Mouse (Mus musculus) neural tube, embryonic 14.5 days (tissue): Measurements from ENCODE around the gene Nol4l. TPM values are rescaled to one million over a fixed set of nuclear protein-coding genes. Genes with fewer than 3 reads are reported as not detected.
"Not testable (repeated sequence)": the region's sequence is repeated elsewhere in the genome, so short reads cannot be mapped to it uniquely, and the experiment has no call there.

ENCODE experiments used
- ATAC-seq: fragments of 200-750 bp; cut with Nextera tagmentation; 2 replicates; pipeline ENCODE4 v1.8.0; 2017; ENCODE audit warnings: low read depth, mild to moderate bottlenecking, moderate TSS enrichment, moderate library complexity
- H3K27ac ChIP-seq: fragments of 300-500 bp; sonication (generic); 2 replicates; pipeline ENCODE4 v1.5.1; 2014; ENCODE audit warnings: low read depth, mild to moderate bottlenecking, control low read depth, low read length, moderate library complexity, mixed read lengths
- H3K27me3 ChIP-seq: fragments of 300-500 bp; sonication (generic); 2 replicates; pipeline ENCODE4 v1.6.1; 2014; ENCODE audit warnings: low read length; ENCODE audit not compliant: control insufficient read depth, insufficient read depth
- H3K36me3 ChIP-seq: fragments of 300-500 bp; sonication (generic); 2 replicates; pipeline ENCODE4 v1.6.1; 2014; ENCODE audit warnings: low read length, mixed read lengths; ENCODE audit not compliant: control insufficient read depth, insufficient read depth
- H3K4me1 ChIP-seq: fragments of 300-500 bp; sonication (generic); 2 replicates; pipeline ENCODE4 v1.6.1; 2014; ENCODE audit warnings: low read length; ENCODE audit not compliant: control insufficient read depth, insufficient read depth
- H3K4me2 ChIP-seq: fragments of 300-500 bp; sonication (generic); 2 replicates; pipeline ENCODE4 v1.6.1; 2014; ENCODE audit warnings: mild to moderate bottlenecking, low read depth, low read length, control low read depth
- H3K4me3 ChIP-seq: fragments of 300-500 bp; sonication (generic); 2 replicates; pipeline ENCODE4 v1.5.1; 2014; ENCODE audit warnings: low read depth, low read length, control low read depth, mixed read lengths
- H3K9ac ChIP-seq: fragments of 300-500 bp; sonication (generic); replicated peaks from 2 replicates; pipeline ENCODE4 v1.6.1; 2014; ENCODE audit warnings: low read depth, mild to moderate bottlenecking, control low read depth, low read length, mixed read lengths
- H3K9me3 ChIP-seq: fragments of 300-500 bp; sonication (generic); 2 replicates; pipeline ENCODE4 v1.6.1; 2016; ENCODE audit warnings: low read length; ENCODE audit not compliant: control insufficient read depth
- WGBS: fragments of 180-500 bp; shearing (Covaris S2); extraction: QIAGEN DNeasy Blood & Tissue Kit; methylation state at CpG from one replicate; pipeline ENCODE4 v1.1.7; 2014; 5-methylcytosine and 5-hydroxymethylcytosine counted together
- polyA plus RNA-seq: library from polyadenylated mRNA; unstranded; fragments of >200 nt; fragmentation: Nextera tagmentation; extraction: Ambion mirVana; gene quantifications from 2 replicates; pipeline ENCODE4 v1.2.1, GENCODE M21; 2014

Gene Nol4l
- polyA plus RNA-seq, 1 experiment from 2014 or later: 44.4 TPM

DNA sequence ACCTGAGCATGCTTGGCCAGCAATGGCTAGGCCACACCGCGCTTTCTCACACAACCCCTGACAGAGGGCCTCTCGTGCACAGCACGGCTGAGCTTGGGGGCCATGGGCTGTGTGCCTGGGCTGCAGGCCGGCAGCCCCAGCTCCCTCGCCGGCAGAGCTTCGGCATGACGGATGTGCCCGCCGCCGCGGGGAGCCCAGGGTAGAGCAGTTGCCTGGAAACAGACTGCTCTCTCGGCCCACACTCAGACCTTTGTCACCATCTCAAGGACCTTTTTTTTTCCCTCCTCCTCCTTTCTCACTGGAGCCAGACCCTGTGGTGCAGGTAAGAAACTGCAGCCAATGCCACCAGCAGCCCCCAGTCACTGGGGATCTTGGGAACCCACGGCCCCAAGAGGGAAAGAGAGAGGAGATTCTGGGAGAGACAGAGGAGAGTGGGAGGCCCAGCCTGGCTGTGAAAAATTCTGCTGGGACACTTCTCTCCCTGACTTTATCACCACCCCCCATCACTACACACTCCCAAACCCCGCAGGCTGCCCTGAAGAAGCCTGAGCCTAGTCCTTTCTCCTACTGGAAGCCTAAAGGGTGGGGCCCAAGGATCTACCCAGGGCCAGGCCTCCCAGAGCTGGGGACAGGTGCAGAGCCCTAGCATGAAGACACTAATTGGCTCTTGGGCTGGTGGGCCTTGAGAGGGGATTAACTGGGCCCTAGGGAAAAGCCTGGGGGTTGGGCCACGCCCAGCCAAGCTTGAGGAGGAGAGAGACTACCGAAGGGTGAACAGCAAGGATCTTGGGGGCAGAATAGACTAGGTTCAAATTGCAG is 20.4 kb downstream of the Nol4l start:
- H3K36me3 ChIP-seq: no peaks in the 10 kb centered on the region
- WGBS: 10% methylated on average over 18 of the region's 18 CpGs
- no peaks in the 10 kb centered on the region for H3K27me3 ChIP-seq
- peak overlapping the region; percentile 75 for H3K27ac ChIP-seq
- no peaks in the 10 kb centered on the region for H3K9me3 ChIP-seq
- H3K9ac ChIP-seq: peak overlapping the region; percentile 39
- ATAC-seq: peak; percentile 79
- H3K4me2 ChIP-seq: peak overlapping the region; percentile 23; the same call in 1 of the 2 replicates
- H3K4me1 ChIP-seq: peaks cover 20% of the 10 kb centered on the region
- no peak overlapping the region for H3K4me3 ChIP-seq

DNA sequence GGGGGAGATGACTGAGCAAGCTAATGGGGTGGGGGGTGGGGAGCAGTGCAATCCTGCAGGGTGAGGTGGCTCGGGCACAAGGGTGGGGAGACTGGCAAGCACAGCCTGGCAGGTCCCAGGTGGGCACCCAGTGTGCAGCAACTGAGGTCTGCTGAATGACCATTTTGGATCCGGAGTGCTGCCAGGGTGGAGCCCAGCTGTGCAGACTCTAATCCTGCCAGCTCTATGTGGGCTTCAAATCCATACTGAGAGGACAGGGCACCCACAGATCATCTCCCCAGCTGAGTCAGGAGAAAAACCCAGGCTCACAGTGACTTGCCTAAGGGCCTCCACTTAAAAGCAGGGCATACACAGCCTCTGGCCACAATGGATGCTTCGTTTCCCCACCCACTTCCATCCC is 21.4 kb downstream of the Nol4l start:
- Histone ChIP-seq H3K9ac (no peak overlapping the region), H3K4me2 (no peak overlapping the region), H3K9me3 (no peaks in the 10 kb centered on the region), H3K4me1 (peaks cover 20% of the 10 kb centered on the region), H3K36me3 (no peaks in the 10 kb centered on the region), H3K27ac (no peak overlapping the region; the same call in 1 of the 2 replicates), H3K27me3 (no peaks in the 10 kb centered on the region), H3K4me3 (no peak overlapping the region)
- 39% methylated on average over 3 of the region's 3 CpGs for WGBS
- no peak for ATAC-seq

DNA sequence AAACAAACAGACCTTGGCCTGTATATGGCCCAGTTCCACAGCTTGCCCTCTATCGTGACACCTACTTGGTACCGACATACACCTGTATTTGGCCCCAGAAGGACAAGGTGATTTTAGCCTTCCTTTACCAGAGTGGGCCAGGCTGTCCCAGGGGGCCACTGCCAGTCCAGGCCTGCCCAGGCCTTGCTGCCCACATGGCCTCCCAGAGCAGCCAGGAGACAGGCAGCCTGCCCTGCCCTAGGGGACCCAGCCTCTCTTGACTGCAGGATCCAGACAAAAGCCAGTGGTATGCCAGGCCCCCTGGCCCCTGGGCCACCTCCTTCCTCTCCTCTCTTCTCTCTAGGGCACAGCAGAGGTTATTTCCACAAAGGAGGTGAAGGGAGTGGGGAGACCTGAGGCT is 21.8 kb downstream of the Nol4l start:
- Histone ChIP-seq H3K36me3 (no peaks in the 10 kb centered on the region), H3K9me3 (no peaks in the 10 kb centered on the region), H3K4me3 (no peak overlapping the region), H3K4me1 (peaks cover 20% of the 10 kb centered on the region), H3K9ac (no peak overlapping the region), H3K27ac (no peak overlapping the region), H3K4me2 (no peak overlapping the region), H3K27me3 (no peaks in the 10 kb centered on the region)
- WGBS: 98% methylated on average over 2 of the region's 2 CpGs
- ATAC-seq: no peak

DNA sequence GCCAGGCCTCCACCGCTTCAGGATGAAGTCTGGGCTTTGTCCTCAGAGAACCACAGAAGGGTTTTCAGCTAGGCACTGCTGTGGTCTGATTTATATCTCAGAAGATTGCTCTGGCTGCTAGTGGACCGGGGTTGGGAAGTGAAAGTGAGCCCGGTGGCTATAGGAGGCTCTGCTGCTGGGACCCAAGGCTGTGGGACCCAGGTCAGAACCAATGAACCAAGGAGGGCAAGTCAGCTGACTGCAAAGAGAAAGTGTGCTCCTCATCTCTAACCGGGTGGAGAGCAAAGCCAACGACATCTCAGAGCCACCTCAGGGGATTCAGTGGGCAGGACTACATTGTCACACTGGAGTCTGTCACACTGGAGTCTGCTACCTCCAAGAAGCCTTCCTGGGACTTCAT is 23.4 kb downstream of the Nol4l start:
- no peak for ATAC-seq
- 82% methylated on average over 5 of the region's 5 CpGs for WGBS
- H3K27ac ChIP-seq: no peak overlapping the region

DNA sequence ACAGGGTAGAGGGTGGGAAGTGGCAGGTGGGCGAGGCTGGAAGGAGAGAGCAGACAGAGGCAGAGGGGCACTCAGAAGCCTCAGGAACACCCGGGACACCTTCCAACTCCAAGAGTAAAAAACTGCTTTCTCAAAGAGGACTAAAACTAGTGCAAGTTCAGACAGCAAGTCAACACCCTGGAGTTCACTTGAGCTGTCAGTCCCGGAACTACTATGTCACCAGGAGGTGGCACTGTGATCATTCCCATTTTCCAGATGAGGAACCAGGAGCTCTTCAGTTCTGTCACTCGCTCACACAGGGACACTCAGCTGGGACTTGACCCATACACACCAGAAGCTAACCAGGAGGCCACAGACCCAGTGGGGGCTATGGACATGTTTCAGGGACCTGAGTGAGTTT is 30.6 kb downstream of the Nol4l start:
- Histone ChIP-seq H3K27ac (no peak overlapping the region), H3K4me2 (no peak overlapping the region), H3K4me3 (no peak overlapping the region), H3K9me3 (no peaks in the 10 kb centered on the region), H3K9ac (no peak overlapping the region), H3K4me1 (peaks cover 16% of the 10 kb centered on the region), H3K27me3 (no peaks in the 10 kb centered on the region), H3K36me3 (no peaks in the 10 kb centered on the region)
- ATAC-seq: no peak
- 51% methylated on average over 4 of the region's 4 CpGs for WGBS

More for the DNA sequence above, 23.4 kb downstream of the Nol4l start:
- Histone ChIP-seq H3K9me3 (no peaks in the 10 kb centered on the region), H3K36me3 (no peaks in the 10 kb centered on the region), H3K27me3 (no peaks in the 10 kb centered on the region), H3K9ac (no peak overlapping the region), H3K4me3 (no peak overlapping the region), H3K4me2 (no peak overlapping the region), H3K4me1 (peaks cover 17% of the 10 kb centered on the region)

DNA sequence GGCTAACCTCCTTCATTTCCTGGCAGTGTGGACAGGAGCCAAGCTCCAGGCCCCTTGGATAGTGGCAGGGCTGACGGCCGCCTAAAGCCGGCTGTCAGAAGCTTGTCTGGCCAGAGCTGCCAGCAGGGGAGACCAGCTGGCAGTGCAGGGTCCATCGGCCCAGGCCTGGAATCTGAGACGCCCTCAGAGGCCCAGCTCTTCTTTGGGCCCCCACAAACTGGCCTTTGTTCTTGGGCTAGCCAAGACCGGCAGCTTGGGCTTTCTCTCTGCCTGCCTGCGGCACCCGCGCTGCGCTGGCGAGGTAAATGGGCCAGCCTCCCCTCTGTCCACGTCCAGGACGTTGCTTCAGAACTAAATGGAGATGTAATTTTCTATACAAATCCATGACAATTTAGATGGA is 32.9 kb downstream of the Nol4l start:
- 23% methylated on average over 13 of the region's 13 CpGs for WGBS
- H3K27ac ChIP-seq: peak overlapping the region; percentile 29; the same call in 1 of the 2 replicates
- ATAC-seq: no peak

DNA sequence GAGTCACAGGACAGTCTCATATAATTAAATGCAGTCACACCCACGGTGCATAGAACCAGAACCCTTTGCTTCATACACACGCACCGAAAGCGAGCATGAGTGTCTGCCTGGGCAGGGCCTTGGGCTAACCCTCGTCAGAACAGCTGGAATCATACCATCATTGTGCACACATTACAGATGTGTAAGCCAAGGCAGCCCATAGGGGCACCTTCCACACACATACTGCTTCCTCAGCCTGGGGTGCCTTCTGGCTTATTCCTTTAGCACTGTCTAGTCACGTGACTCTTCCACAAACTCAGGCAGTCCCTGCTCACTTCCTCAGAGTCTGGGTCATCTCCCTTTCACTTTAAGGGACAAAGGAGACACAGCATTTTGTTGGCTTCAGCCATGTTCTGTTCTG is 33.5 kb downstream of the Nol4l start:
- Histone ChIP-seq H3K27ac (no peak overlapping the region; the same call in 1 of the 2 replicates), H3K9ac (no peak overlapping the region), H3K27me3 (no peaks in the 10 kb centered on the region), H3K4me1 (peaks cover 36% of the 10 kb centered on the region), H3K9me3 (no peaks in the 10 kb centered on the region), H3K4me2 (no peak overlapping the region), H3K36me3 (no peaks in the 10 kb centered on the region), H3K4me3 (no peak overlapping the region)
- 78% methylated on average over 6 of the region's 6 CpGs for WGBS
- no peak for ATAC-seq

More for the DNA sequence above, 32.9 kb downstream of the Nol4l start:
- H3K4me2 ChIP-seq: no peak overlapping the region
- H3K9ac ChIP-seq: no peak overlapping the region
- no peaks in the 10 kb centered on the region for H3K27me3 ChIP-seq
- H3K4me3 ChIP-seq: no peak overlapping the region
- H3K9me3 ChIP-seq: no peaks in the 10 kb centered on the region
- peaks cover 30% of the 10 kb centered on the region for H3K4me1 ChIP-seq
- H3K36me3 ChIP-seq: no peaks in the 10 kb centered on the region

GRCm38 (mm10) chr2:153495818-153496217 is 34.0 kb downstream of the Nol4l start:
- Histone ChIP-seq H3K4me2 (no peak overlapping the region), H3K27me3 (no peaks in the 10 kb centered on the region), H3K36me3 (no peaks in the 10 kb centered on the region), H3K9ac (no peak overlapping the region), H3K4me3 (no peak overlapping the region), H3K9me3 (no peaks in the 10 kb centered on the region), H3K27ac (no peak overlapping the region), H3K4me1 (peaks cover 39% of the 10 kb centered on the region)
- no peak for ATAC-seq
- WGBS: 93% methylated on average over 4 of the region's 4 CpGs

DNA sequence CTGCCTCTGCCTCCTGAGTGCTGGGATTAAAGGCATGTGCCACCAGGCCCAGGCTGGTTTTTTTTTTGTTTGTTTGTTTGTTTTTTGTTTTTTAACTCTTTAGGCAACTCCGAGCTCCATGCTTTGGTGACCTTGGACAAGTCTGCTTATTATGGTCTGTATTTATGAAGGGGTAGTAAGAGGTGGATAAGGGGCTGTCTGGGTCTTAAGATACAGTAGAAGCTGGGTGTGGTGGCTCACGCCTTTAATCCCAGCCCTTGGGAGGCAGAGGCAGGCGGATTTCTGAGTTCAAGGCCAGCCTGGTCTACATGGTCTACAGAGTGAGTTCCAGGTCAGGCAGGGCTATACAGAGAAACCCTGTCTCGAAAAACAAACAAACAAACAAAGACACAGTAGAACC is 34.4 kb downstream of the Nol4l start:
- not testable (repeated sequence) for H3K9ac ChIP-seq, ATAC-seq, H3K27me3 ChIP-seq, H3K9me3 ChIP-seq, H3K36me3 ChIP-seq, H3K4me2 ChIP-seq, H3K27ac ChIP-seq, H3K4me3 ChIP-seq
- WGBS: 88% methylated on average over 4 of the region's 4 CpGs
- peaks cover 39% of the 10 kb centered on the region for H3K4me1 ChIP-seq
